Mouse (Mus musculus) thymus, adult 18-20 months (tissue): ENCODE results near the gene Rnase9.
"Not testable (repeated sequence)": the region's sequence is repeated elsewhere in the genome, so short reads cannot be mapped to it uniquely, and the experiment has no call there.

Experiments
- DNase-seq, 2 experiments: peaks; one replicate each; pipeline ENCODE4 v3.0.0; 2022; ENCODE audit warnings: mixed read lengths in 2 of 2

Rnase9 gene

GRCm38 (mm10) chr14:51047846-51048245 lies 6.2 kb upstream of the Rnase9 start:
- no peak for DNase-seq

- no peak for DNase-seq
These were observed 5.5 kb downstream of the Rnase9 start for GRCm38 (mm10) chr14:51036214-51036613.

GRCm38 (mm10) chr14:51035206-51035605 lies 6.5 kb downstream of the Rnase9 start:
- DNase-seq: no peak

DNA sequence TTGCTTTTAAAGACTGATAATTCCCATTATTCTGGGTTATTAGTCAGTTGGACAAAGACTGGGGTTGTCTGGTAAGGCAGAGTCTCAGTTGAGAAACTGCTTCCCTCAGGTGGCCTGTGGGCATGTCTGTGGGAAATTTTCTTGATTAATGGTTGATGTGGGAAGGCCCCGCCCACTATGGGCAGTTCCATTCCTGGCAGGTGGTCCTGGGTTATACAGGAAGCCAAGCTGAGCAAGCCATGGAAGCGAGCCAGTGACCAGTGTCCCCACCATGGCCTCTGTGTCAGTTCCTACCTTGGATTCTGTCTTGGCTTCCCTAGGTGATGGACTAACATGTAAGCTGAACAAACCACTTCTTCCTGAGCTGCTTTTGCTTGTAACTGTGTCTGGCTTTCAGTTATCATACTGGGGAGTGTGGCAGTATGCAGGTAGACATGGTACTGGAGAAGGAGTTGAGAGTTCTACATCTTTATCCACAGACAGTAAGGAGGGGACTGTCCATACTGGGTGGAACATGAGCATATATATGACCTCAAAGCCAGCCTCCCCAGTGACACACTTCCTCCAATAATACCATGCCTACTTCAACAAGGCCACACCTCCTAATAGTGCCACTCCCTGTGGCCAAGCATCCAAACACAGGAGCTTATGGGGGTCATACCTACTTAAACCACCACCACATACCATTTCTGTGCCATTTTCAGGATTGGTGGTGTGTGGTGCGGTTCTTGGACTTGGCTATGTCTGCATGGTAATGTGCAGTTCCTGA lies 14.1 kb downstream of the Rnase9 start:
- DNase-seq: no peak

- DNase-seq: peak; percentile 5 to 31
These were observed 15.1 kb downstream of the Rnase9 start for GRCm38 (mm10) chr14:51026391-51027133.

DNA sequence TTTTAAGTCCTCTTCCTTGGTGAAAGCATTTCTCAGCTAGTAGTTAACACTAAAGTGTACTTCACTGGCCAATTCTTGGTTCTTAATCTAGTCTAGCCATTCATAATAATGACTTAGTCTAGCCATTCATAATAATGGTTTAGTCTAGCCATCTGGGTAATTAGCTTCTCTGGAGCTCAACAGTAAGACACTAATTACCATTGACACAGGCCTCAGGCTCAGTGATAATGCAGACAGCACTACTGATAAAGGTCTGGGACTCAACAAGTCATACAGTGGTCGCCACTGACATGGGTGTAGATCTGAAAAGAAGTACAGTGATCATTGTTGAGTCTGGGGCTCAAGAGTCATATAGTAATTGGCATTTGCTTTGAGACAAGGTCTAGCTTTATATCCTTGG lies 16.8 kb downstream of the Rnase9 start:
- no peak for DNase-seq

DNA sequence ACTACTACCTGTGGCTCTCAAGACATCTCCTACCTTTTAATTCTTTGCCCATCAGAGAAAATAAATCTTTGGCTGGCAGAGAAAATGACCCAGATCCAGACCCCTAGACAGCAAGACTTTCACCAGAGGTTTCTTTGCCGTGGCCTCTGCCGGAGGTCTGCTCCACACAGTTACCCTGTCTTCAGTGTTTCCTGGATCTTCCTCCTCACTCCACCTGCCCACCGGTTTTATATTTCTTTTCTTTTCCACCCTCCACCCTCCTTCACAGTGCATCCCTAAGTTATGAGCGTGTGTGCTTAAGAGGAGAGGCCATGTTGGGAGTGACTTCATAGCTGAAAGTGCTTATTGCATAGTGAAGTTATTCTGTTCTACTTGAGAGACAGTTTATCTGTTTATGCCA lies 18.2 kb downstream of the Rnase9 start:
- no peak for DNase-seq

DNA sequence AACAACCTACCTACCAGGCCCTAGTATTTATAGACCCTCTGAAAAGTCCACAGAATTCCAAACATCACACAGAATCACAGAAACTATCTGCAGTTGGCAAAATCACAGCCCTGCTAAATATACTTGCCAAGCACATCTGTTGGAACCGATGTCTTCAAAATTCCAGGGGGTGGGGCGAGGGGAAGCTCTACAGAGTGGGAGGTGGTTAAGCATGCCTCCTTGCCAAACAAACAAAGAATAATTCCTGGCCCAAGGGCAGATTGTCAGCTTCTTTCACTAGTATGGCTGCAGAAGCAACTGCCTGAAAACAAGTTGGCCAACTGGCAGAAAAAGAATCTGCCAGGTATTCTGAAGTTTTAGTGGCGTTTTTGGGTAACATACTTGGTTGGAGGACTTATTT lies 24.4 kb downstream of the Rnase9 start:
- no peak for DNase-seq

- no peak for DNase-seq
These were observed 25.9 kb downstream of the Rnase9 start for GRCm38 (mm10) chr14:51015780-51016179.

DNA sequence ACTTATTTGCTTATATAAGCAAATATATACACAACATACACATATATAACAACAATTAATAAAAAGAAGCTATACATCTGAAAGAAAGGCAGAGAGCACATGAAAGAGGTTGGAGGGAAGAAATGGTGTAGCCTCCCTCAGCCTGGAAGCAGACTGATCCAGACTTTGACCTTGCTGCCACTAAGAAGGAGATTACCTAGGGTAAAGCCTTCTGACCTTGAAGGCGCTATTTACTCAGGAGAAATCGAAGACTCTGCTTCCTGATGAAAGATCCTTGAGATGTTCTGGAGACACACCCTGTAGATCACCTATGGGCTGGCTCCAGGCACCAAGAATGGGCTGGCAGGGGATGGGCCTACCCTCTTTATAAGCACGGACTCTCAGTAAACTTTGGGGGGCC lies 26.9 kb downstream of the Rnase9 start:
- not testable (repeated sequence) for DNase-seq

GRCm38 (mm10) chr14:51009572-51009971 lies 32.1 kb downstream of the Rnase9 start:
- DNase-seq: no peak

DNA sequence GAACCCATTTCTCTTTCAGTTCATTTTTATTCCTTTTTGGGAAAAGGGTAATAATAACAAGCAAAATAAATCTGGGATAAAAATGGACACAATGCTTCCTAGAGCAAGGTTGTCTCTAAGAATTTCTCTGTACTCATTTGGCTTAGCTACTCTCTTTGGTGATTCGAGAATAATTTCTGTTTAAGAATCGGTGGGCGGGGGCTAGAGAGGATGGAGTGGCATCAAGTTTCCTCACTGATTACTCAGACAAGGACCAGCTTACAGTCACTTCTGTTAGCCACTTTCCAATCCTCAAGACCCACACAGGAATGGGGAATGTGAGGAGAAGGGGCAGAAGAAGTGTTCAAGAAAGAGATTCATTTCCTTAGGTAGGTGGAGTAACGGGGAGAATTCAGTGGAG lies 32.9 kb downstream of the Rnase9 start:
- DNase-seq: no peak

- no peak for DNase-seq
These were observed 33.6 kb downstream of the Rnase9 start for GRCm38 (mm10) chr14:51007914-51008713.

DNA sequence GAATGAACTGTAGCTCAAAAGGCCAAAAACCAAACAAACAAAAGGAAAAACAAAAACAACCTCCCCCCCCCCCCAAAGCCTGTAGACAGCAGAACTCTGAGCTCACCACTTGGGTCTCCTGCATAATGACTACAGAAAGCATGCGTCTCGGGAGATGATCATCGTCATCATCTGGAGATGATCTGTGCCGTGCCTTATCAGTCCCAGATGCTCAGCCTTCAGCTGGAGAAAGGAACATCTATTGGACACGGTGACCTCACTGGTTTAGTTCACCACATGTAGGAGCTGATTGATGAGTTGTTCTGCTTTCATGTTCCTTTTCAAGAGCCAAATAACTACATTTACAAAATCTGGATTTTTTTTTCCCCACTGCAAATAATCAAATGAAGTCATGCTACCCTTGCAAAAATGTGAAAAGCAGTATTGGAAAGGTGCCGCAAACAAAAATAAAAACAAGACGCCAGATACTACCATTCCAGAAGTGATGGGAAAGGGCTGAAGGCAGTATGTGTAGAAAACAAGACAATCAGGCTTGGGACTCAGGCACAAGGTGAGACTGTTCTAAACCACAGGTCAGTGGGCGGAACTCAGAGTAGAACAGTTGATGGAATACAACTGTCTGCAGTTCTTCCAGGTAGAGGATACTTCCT lies 34.4 kb downstream of the Rnase9 start, which contains the start of gene Rnase10:
Gene Rnase10 (plus strand): TSS at position 600 of the 650 bp plus-strand sequence.
- no peak for DNase-seq

- no peak for DNase-seq
These were observed 43.5 kb downstream of the Rnase9 start for GRCm38 (mm10) chr14:50997999-50998666.

DNA sequence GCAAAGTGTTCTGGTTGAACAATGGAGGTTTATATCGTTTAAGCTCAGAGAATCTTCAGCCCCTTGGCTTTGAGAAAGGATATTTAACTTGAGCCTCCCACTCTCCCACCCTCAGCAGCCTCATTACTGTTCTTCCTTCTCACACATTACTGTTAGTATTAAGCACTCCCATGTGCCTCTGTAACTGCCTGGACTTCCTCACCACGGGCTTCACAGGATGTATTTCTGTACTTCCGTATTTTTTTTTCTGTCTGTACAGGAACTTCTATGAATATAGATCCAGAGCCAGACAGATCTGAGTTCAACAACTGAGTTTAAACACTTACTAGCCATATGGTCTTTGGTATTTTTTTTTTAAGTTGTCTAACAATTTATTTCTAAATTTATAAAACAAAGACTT lies 44.6 kb downstream of the Rnase9 start:
- DNase-seq: no peak

- no peak for DNase-seq
These were observed 50.6 kb downstream of the Rnase9 start for GRCm38 (mm10) chr14:50991037-50991436.
